Mouse (Mus musculus): ENCODE measurements around the gene Ear2.
"Not testable (repeated sequence)": the region's sequence is repeated elsewhere in the genome, so short reads cannot be mapped to it uniquely, and the experiment has no call there.

The Ear2 gene

DNA sequence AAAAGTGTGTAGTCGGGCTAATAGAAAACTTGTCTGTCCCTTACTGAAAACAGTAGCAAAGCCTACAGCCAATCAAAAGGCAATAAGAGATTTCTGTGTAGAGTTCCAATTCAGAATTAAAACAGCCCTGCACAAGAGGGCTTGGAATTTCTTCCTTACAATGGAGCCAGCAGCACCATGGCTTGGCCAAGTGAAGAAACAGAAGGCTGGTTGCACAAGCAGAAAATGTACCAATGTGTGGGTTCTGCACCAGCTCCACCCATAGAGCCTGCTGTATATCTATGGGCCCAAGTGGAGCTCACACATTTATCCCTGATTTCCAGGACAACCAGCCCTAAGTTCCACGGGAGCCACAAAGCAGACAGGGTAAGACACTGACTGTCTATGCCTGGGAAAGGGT lies at the start of gene Ear2:
TSS of gene Ear2 (plus strand) at position 301 of the 400 bp plus-strand sequence.
- DNase-seq = not testable (repeated sequence)

DNA sequence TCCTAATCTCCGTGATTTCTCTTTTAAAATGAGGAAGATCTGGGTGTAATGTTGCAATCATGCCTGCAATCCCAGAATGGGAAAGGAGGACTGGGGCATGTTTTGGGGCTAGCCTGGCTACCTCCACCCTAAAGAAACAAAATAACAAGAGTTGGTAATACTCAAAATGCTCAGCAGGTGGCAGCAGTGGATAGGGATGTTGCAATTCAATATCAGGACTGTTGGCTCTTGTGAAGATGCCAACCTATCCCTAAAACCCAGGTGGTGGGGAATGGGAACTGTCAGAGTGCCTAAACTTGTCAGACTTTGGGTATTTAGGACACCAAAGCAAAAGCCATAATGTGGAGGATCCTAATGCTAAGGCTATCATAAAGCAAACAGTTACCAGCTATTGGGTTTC lies 34.6 kb upstream of the Ear2 start:
- not testable (repeated sequence) for DNase-seq

DNA sequence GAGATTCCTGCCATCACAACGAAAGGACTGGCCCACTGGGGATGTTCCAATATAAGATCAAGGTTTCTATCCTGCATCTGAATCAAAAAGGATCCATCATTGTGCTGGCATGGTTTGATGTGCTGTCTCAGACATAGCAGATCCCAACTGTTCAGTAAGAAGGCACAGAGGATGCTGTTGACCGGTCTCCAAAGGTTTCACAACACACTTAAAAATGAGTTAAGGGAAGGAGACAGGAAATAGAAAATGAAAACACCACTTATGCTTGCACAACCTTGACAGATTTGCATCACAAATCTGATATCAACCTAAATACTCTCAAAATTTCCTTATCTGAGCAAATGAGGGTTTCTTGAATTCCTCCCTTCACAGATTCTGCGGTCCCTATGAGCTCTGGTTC lies 31.9 kb upstream of the Ear2 start:
- DNase-seq = not testable (repeated sequence)

DNA sequence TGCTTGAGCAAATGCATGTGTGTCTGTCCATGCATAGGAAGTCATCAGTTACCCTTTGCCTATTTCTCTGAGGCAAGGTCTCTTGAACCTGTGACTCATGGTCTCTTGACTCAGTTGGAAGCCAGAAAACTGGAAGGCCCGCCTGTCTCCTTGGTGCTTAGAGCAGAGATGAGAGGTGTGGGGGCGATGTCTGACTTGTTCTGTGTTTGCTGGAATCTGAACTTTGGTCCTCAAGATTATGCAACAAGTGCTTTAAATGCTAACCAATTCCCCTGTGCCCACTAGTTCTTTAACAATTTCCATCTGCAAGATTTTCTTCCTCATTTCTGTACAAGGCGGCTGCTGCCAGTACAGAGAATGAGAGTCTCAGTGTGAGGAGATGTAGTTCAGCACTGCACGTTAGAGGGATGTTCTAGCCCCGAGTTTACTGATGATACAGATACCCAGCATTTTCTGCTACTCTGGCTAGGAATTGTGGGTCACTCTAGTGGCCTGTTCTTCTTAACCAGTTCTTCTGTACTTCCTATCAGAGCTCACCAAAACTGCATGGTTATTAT lies 24.6 kb upstream of the Ear2 start:
- not testable (repeated sequence) for DNase-seq

DNA sequence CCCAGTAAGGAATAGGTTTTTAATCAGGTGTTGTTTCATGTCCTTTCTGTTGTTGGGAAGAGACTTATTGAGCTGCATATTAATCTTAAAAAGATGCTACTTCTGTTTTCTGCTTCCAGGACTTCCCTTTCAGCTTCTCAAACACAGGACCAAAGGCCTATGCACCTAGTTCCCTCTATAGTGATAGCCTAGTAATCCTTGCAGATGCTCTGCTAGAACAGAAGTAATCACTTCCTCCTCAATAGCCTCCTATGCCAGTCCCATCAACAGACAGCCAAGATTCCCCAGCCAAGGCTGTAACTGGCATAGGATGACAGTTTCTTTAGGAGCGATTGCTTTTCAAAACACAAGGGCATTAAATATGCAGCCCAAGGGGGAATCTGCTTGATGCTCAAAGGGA lies 15.9 kb upstream of the Ear2 start:
- DNase-seq = not testable (repeated sequence)

- not testable (repeated sequence) for DNase-seq
Measured at GRCm38 (mm10) chr14:44087535-44087934, 14.9 kb upstream of the Ear2 start.

DNA sequence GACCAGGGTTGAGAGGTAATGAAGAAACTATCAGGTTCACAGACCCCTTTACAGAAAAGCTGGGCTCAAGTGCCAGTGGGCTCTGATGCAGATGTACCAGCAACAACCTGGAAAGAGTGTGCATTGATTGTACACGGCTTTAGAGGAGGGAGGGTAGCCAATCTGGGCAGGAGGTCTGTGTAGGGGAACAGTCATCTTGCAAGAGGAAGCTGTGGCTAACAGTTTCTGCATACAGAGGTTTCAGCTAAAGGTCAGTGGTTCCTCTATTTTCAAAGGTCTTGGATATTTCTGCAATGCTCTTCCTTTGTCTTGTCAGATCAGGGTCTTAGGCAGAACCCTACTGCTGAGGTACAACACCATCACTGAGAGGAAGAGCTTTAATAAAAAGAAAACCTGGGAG lies 10.9 kb upstream of the Ear2 start:
- DNase-seq = not testable (repeated sequence)

GRCm38 (mm10) chr14:44094445-44094844 lies 8.0 kb upstream of the Ear2 start:
- DNase-seq = not testable (repeated sequence)

GRCm38 (mm10) chr14:44100030-44100429 lies 2.4 kb upstream of the Ear2 start:
- not testable (repeated sequence) for DNase-seq

GRCm38 (mm10) chr14:44110981-44111380 lies 8.5 kb downstream of the Ear2 start:
- DNase-seq = no peak

DNA sequence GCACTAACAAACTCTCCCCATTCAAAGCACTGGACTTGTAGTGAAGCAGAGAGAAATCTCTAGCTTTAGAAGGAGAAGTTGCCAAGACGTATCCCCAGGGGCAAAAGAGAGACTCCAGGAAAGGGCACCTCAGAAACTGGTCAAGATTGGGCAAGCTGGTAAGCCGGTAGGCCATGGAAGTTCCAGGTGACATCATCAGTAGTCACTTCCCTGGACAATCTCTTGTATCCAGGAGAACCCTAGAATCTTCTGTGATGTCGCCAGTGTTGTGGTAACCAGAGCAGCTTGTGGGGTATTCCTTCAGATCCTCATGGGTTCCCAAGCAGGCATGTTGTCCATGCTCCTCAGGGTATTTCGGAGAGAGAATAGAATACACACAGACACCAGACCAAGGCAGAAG lies 21.1 kb downstream of the Ear2 start, which contains the start of gene Gm3327:
TSS of gene Gm3327 (plus strand) at position 301 of the 400 bp plus-strand sequence.
- not testable (repeated sequence) for DNase-seq

Data from lung, postnatal 10 days (tissue).